Mouse (Mus musculus): ENCODE data around the gene Ext2.

DNA sequence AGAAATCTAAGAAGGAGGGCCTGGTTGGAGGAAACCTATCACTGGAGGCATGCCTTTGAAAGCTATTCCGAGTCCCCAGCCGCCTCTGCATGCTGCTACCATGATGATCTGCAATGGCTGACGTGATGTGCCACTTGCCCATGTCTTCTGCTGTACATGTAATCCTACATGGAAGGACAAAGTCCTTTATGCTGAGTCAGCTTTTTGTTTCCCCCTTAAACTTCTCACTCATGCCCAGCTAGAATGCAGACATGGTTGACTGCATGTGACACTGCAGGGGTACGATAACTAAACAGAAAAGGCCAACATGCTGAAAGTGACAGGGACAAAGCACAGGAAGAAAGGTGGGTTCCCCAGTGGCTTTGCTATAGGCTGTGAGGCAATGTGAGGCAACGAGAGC lies 56.6 kb downstream of the Ext2 start:
- TF ChIP-seq CTCF (IDR thresholded peaks at IDR 0.05; ENCODE audit: low read depth) (no peak), EP300 (IDR thresholded peaks at IDR 0.05; ENCODE audit: low read depth) (no peak)

Data from liver, postnatal 0 days (tissue).